Mouse (Mus musculus): ENCODE results near the gene Zfp423.

The Zfp423 gene

DNA sequence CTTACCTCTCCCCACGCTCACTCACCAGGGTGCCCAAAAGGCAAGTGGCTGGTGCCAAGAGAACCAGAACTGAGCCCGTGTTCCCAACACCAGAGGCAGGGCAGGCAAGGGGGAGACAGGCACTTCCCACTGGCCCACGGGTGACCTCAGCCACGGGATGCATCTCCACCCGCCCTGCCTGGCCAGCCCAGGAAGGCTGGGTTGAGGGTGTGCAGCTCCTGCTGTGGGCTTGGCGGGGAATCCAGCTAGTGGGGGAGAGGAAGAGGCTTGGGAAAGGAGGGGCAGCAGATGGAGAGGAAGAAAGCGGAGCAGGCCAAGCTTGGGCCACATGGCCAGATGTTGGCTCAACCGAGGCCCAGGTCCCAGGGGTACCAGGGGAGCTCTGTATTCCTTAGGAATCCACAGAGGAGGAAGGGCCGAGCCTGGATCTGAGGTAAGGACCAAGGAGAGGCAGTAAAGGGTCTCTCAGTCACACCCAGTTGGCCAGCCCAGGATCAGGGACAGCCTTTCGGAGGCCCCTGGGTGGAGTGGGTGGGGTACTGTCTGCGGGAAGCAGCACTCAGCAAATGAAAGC, 155.0 kb downstream of the Zfp423 start:
- no peak for DNase-seq (ENCODE audit: low read depth, low spot score)

DNA sequence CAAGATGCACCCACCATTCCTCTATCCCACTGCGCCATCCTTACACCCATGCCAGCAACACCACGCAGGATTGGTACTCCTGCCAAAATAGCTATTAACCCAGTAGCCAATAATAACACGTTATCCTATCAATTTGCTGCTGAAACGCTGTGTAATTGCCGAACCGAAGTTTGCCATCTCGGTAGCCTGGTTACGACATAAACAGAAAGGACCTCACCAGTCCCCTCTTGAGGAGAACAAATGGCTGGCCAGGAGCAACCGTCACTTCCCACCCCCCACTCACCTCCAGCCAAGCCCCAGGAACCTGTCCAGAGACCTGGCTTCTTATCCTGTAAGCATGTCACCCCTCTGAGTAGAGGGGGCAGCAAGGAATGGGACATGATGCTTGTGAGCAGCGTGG, 156.0 kb downstream of the Zfp423 start:
- DNase-seq (ENCODE audit: low read depth, low spot score), result no peak

DNA sequence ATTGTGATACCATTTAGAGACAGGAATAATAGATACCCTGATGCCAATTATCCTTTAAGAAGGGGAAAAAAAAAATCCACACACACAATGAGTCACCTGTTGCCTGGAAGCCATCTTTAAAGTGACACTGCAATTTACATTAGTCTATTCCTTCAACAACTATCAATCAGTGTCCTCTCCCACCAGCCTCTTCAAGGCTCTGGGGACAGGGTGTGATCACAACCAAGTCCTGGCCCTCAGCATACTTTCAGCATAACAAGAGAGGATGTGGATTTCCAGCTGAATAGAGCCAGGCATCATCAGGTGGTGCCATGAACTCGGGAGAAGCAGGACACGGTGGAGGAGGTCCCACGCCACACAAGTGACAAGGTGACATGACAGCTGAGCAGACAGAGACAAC, 156.8 kb downstream of the Zfp423 start:
- no peak for DNase-seq (ENCODE audit: low read depth, low spot score)

DNA sequence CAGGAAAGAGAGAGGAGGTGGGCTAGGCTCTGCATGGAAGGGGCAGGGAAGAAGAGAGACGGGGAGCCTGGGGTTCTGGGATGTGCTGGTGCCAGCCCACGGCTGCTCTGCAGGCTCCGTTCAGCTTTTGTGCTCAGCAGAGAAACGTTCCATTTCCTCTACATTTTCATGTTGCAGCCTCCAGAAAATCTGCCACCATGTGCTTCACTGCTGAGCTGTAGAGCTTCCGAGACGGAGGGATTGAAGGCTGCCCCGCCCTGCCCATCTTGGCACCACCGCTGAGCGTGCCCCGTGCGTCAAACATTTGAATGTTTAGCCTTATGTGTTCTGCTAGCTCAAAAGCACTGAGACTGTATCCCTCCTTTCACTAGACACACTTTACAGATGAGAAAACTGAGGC, 159.3 kb downstream of the Zfp423 start:
- DNase-seq (ENCODE audit: low read depth, low spot score), result no peak

DNA sequence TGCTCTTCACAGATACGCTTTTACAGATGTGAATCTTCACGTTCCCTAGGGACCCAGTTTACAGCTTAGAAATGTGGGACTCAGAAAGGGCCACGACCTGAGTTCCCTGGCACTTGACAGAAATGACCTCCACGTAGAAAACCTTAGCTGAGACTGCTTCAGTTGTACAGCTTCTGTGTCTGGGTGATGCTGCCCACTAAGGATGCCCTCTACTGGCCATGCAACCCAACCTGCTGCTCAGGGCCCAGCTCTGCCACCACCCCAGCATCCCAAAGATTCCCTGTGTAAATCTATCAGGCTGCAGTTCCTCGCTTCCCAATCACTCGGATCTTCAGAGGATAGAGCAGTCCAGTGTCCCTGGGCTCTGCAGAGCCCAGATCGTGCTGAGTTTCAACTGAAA, 163.2 kb downstream of the Zfp423 start:
- DNase-seq (ENCODE audit: low read depth, low spot score), result no peak

DNA sequence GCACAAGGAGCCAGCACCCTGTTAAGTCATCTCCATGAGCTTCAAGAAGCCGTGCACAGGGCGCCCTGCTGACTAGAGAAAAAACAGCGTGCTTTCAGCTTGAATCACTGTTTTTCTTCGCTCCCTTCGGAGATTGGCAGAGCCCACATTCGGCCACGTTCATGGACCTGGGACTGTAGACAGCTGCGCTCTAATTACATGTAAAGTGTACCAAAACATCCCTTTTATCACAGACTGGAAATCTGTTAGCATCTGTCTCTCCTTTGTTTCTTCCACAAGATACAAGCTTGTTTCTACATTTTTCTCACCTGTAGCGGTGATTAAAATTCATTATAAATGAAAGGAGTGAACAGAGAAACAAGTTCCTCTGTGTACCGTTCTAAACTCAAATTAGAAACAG, 164.8 kb downstream of the Zfp423 start:
- no peak for DNase-seq (ENCODE audit: low read depth, low spot score)

DNA sequence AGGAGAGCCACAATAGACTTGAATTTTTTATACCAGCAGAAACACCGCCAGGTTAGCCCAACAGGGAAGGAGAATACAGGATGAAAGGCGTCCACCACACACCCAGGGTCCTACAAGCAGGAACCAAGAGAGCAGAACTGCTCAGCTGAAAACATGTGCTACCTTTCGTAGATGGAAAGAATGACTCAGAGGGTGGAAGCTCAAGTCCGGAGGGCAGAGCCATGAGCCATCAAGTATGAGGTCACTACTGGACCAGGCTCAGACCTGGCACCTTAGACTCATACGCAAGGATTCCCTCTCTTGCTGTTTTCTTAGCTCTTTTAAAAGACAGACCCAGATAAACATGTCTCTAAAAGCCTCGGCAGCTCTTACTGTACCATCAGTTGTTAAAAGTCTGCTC, 168.3 kb downstream of the Zfp423 start:
- no peak for DNase-seq (ENCODE audit: low read depth, low spot score)

DNA sequence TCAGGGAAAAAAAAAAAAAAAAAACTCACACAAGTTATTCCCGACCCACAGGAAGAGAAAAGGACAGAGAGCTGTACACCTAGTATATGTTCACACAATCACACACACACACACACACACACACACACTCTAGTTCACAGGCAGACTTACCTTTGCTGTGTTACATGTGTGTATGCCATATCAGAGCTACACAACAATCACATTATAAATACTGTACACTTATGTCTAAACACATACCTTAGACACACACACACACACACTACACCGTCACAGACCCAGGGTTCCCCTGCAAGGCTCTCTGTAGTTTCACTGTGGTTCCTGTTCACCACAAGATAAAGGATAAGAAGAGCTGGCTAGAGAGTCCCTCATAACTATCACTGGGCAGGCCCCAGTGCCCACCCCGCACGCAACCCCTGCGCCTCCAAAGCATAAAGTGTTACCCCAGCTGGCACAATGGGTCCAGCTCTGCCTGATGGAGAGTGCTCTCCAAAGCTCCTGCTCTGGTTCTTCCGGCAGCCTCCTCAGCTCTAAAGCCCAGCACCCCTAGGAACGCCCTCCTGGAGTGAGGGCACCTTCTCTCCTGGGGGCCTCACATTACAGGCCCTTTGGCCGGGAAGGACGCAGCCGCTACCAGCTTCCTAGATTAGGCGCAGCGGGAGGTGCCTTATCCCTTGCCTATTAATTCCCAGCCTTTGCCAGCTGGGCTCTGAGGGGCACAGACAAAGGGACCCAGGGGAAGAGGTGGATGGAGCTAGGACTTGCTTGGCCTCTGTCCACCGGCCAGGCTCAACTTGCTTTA, 174.6 kb downstream of the Zfp423 start:
- DNase-seq (ENCODE audit: low read depth, low spot score), result no peak

DNA sequence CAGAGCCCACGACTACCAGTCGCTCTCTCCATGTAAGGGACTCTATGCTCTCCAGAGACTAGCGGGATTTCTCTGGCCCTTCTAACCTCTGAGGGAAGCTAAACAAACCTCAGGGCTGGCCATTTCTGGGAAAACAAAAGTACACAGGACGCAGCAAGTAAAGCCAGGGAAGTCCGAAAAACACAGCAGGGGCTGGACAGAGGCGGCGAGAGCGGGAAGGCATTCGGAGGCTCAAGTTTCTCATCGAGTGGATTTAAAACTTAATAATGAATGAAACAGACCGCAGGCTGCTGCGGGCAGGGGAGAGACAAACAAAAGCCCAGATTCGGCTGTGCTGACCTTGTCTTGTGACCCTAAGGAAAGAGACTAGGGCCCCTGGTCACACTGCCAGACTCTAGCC, 175.2 kb downstream of the Zfp423 start:
- no peak for DNase-seq (ENCODE audit: low read depth, low spot score)

DNA sequence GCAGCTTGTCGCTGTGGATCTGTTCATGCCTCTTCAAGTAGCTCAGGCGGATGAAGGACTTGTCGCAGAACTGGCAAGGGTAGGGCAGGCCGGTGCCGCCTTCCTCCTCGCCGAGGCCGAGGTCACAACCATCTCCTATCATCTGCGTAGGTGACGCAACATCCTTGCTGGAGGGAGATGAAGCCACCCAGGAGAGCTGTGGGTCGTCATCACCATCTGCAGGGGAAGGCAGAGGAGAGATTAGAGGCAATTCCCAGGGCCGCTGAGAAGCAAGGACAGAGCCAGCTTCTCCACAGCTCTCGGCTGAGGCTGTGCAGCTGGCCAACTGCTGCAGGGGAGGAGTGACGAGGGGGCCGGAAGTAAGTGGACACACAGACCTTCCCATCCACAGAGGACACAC, 176.2 kb downstream of the Zfp423 start:
- DNase-seq (ENCODE audit: low read depth, low spot score), result no peak

DNA sequence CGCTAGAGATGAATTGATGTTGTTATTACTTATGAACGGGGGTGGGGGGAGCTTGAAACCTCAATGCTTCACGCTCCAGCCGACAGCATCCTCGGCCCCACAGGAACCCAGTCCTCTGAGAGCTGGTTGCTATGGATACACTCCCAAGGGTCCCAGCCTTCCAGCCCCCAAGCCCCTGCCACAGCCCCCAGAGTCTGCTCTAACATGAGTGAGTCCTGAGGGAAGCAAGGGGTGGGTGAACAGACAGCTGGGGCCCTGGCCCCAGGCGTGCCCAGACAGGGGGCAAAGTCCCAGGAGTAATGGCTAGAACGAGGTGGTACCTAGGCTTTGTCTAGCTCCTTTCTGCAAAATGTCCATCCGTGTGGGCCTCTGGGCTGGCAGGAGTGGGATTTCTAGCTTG, 181.8 kb downstream of the Zfp423 start:
- DNase-seq (ENCODE audit: low read depth, low spot score), result no peak

DNA sequence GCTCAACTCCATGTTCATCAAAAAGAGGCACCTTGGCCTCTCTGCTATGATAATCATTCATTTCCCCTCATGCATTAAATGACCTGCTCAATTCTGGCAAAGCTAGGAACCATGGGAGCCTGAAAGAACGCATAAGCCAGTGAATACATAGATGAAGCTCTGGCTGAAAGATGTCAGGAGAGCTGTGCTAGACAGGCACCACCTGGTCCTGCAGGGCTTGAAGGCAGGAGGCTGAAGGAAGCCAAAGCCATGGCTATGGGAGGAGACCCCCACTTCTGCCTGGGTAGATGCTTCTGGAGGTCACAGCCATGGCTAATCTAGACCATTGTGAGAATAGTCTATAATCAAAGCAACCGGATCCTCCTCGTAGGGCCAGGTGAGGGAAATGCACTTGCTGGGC, 183.5 kb downstream of the Zfp423 start:
- no peak for DNase-seq (ENCODE audit: low read depth, low spot score)

DNA sequence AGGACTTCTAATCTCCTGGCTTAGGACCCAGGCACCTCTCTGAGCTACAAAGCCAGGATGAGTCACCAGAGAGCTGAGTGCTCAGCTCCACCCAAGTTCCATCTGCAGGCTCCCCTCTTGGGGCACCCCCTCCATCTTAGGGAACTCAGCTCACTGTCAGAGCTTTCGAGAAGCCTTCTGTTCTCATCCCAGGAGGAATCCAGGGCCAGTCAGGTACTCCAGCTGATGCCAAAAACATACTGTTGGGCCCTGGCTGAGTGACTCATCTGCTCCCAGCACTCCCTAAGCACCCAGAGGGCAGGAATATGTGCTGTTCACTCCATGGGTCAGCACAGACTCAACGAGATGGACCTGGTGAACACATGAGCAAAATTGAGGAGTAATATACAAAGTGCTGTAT, 184.4 kb downstream of the Zfp423 start:
- no peak for DNase-seq (ENCODE audit: low read depth, low spot score)

DNA sequence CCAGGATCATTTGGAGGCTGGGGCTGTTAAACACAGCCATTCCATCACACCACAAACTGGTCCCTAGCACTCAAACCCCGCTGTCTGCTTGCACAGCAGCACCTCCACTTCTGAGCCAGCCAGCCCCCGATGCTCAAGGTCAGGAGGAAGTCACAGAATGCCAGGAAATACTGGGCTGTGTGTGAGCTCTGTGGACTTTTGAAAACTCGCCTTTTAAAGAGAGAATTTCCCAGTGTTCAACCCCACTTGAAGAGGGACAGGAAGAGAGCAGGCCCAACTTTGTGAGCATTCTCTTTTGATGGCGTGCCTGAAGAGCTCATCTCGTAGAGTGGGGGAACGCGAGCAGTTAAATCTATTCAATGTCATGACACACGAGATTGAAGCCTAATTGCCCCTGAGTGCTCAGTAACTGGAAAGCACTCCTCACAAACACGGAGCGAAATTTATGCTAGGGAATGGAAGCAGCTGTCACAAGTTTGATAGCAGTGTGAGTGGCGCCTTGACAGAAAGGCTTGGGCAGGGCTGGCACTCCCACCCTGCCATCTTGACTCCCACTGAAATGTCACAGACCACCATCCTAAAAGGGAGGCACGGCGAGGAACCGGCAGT, 186.4 kb downstream of the Zfp423 start:
- no peak for DNase-seq (ENCODE audit: low read depth, low spot score)

DNA sequence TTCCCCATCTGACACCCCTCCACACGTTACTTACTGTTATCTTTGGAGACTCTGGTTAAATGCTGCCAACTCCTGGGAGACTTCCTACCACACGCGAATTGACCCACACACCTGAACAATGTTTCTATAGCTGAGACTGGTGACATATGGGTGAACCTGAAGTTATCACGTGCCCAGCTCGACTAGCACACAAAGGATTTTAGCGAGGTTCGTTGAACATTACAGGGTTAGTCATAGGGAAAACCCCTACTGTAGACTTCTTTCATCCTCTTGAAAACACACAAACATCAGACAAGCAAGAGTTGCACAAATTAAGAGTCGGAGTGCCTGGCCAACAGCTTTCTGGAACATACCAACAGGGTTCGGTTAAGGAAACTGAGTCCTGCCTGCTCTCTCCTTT, 191.5 kb downstream of the Zfp423 start:
- DNase-seq (ENCODE audit: low read depth, low spot score), result no peak

DNA sequence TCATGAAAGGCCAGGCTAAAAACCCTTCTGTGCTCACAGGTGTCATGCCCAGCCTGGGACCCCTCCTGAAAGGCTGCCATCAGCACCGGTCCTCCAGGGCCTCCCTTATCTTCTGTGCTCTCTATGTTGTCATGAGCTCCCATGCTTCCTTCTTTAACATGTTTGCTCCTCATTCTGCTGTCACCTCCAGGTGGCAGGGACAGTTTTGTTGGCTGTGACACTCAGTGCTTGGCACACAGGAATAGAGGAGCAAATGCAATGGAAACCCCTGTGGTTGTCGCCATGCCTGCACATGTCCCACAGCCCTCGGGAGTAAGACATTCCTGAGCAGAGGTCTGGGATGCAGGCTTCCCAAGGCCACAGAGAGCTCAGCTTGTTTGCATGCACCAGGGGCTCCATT, 194.1 kb downstream of the Zfp423 start:
- DNase-seq (ENCODE audit: low read depth, low spot score), result no peak

DNA sequence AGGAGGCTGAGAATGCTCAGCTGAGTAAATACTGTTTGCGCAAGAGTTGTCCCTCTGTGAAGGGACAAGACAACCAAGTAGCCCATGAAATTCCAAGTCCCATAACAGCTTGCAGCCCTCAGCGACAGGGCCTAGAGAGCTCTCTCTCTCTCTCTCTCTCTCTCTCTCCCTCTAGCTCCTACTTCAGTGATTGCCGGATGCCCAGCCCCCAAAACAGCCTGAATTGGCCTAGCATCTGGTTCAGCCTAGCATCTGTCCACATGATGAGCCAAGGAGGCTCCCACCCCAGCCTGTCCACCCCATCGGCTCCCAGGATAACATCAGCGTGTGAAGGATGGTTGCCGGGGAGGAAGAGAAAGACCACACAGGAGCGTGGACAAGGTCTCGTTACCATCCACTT, 200.6 kb downstream of the Zfp423 start:
- no peak for DNase-seq (ENCODE audit: low read depth, low spot score)

DNA sequence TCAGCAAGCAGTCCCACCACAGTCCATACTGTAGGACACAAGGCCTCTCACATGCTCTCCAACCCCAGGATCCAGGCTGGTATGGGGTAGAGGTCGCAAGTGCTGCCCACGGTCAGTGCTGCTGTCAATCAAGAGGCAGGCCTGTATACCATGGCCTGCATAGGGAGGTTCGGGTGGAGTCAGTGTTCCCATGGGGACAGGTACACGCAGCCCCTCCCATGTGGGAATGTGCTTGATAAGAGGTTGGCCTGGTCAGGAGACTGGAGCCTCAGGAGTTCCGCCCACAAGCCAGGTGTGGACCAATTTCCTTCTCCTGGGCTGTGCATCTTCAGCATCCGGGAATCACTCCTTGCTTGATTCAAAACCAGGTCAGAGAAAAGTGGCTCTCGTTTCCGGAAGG, 204.5 kb downstream of the Zfp423 start:
- no peak for DNase-seq (ENCODE audit: low read depth, low spot score)

DNA sequence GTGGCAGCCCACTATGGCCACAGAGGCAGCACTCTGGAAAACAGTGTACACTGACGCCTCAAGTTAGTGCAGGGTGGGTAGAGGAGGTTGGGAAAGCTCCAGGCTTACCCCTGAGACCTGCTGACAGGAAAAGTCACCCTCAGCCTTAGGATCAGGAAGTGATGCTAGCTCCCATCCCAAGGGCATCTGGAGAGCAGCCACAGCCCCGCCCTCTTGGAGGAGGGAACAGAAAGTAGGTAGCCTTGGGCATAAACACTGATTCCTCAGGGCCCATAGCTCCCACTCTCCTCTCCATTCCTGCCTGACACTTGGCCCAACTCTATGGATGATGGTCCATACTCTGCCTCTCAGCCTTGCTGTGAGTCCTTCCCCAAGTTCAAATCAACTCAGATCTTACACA, 205.8 kb downstream of the Zfp423 start:
- DNase-seq (ENCODE audit: low read depth, low spot score), result no peak

DNA sequence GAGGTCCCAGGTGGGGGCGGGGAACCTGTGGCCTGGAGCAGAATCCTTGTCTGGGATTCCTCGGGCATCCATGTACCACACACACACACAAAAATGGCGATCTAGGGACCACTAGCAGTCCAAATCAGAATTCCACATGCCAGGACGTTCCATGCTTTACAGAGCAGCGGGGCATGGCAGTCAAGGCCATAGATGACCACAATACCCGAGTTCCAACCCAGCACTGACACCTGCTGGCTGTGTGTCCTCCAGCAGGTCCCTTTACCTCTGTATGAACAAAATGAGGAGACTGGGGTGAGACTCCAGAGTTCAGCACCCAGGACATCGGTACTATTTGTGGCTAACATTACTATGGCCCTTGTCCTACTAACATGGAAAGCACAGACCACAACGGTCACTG, 206.2 kb downstream of the Zfp423 start:
- no peak for DNase-seq (ENCODE audit: low read depth, low spot score)

DNA sequence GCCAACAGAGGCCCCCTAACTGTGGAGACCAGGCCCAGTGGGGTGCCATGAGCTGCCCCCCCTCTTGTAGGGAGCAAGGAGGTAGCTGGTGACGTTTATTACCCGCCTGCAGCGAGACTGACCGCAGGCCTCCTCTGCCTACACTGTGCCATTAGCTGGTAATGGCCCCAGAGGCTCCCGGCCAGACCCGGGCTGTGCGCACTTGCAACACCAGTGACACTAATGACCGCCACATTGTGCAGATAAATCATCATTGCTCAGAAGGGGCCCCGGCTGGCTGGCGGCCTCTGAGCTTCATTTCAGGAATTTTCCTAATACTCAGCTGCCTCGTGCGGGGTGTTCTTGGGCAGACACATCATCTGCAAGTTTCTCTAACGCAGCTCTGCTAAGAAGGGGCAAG, 206.7 kb downstream of the Zfp423 start:
- DNase-seq (ENCODE audit: low read depth, low spot score), result no peak

DNA sequence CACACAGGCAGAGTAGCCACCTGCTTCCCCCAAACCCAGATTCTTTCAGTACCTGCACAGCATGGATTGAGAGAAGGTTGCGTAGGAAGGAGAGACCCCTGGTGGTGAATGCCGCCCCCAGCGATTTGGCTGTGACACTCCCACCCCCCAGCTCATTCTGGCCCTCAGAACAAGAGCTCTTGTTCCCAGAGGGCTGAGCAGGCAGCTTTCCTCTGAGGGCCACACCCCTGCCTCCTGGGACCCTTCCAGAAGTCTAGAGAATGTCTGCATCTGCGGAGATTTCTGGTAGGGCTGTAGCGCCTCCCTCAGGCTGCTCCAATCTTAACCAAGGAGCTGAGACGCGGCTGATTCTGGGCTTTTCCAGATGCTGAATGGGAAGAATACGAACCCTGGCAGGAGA, 211.8 kb downstream of the Zfp423 start:
- no peak for DNase-seq (ENCODE audit: low read depth, low spot score)

DNA sequence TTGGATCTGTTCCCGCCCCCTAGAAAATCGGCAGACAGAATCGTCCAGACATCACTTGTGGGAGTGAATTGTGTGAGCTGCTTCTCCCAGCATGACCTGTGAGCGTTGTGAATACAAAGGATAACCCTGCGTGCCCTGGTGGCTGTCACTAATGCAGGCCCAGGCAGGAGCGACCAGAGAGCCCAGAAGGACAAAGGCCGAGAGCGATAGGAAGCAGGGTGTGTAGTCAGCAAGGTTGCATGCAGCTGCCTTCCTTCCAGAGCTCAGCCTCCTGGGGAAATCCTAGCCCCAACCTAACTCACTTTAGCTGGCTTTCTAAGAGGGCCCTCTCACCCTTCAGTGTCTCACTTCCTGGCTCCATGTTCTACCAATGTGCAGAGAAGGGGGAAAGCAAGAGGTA, 212.3 kb downstream of the Zfp423 start:
- DNase-seq (ENCODE audit: low read depth, low spot score), result no peak
